Mouse (Mus musculus): ENCODE results near the gene Atp6v0e. TPM values are rescaled to one million over a fixed set of nuclear protein-coding genes. Genes with fewer than 3 reads are reported as not detected.

Atp6v0e gene
- polyA plus RNA-seq, 1 experiment, result 2.3 TPM

DNA sequence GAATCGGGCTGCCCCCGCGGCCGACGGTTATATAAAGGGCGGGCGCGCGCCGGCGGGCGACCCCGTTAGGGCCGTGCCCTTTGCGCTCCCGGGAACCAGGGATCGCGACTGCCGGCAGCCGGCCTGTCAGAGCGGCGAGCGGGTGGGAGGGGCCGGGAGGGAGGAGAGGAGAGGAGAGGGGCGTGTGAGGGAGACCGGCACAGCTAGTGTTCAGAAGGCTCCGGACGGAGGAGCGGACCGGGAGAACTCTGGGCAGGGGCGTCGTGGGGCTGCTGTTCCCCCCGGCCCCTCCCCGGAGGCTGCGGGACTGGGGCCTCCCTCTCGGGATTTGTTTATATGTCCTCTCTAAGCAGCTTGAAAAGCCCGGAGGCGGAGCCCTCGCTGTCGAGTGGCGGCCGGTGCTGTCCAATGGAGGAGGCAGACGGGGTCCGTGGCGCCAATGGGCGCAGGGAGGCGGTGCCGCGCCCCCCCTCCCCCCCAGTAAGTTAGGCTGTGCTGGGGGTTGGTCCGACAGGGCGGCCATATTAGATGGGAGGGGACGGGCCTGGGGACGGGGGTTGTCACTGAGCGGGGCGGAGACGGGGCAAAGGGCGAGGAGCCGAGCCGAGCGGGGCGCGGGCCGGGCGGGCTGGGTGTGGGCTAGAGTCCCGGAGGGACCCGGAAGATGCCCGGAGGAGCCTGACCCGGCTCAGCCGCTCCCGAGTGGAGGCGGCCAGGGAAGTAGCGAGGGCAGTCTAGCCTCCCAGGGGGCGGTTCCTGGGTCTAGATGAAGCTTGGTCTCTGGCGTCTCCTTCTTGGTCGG lies 53.1 kb downstream of the Atp6v0e start:
- H3K4me1 ChIP-seq (ENCODE audit: control insufficient read depth), result peaks cover 58% of the 10 kb centered on the region
- no peaks in the 10 kb centered on the region for H3K27me3 ChIP-seq (ENCODE audit: control insufficient read depth)
- peaks cover 2% of the 10 kb centered on the region for H3K36me3 ChIP-seq (ENCODE audit: control insufficient read depth)
- H3K4me3 ChIP-seq (replicated peaks), result peak overlapping the region; percentile 95
- TF ChIP-seq GATA1 (IDR thresholded peaks at IDR 0.05; ENCODE audit: low read length) (no peak), TAL1 (IDR thresholded peaks at IDR 0.05; ENCODE audit: low read length) (no peak)
- H3K9me3 ChIP-seq (ENCODE audit: control insufficient read depth, low read length), result no peaks in the 10 kb centered on the region

GRCm38 (mm10) chr17:26717868-26718267 lies 54.8 kb downstream of the Atp6v0e start:
- Histone ChIP-seq H3K9me3 (ENCODE audit: control insufficient read depth, low read length) (no peaks in the 10 kb centered on the region), H3K4me1 (ENCODE audit: control insufficient read depth) (peaks cover 62% of the 10 kb centered on the region), H3K4me3 (replicated peaks) (no peak overlapping the region), H3K27me3 (ENCODE audit: control insufficient read depth) (no peaks in the 10 kb centered on the region), H3K36me3 (ENCODE audit: control insufficient read depth) (peaks cover 2% of the 10 kb centered on the region)
- TF ChIP-seq GATA1 (IDR thresholded peaks at IDR 0.05; ENCODE audit: low read length) (no peak), TAL1 (IDR thresholded peaks at IDR 0.05; ENCODE audit: low read length) (no peak)

GRCm38 (mm10) chr17:26719405-26719804 lies 56.4 kb downstream of the Atp6v0e start:
- Histone ChIP-seq H3K9me3 (ENCODE audit: control insufficient read depth, low read length) (no peaks in the 10 kb centered on the region), H3K27me3 (ENCODE audit: control insufficient read depth) (no peaks in the 10 kb centered on the region), H3K4me1 (ENCODE audit: control insufficient read depth) (peaks cover 63% of the 10 kb centered on the region), H3K4me3 (replicated peaks) (no peak overlapping the region), H3K36me3 (ENCODE audit: control insufficient read depth) (peaks cover 2% of the 10 kb centered on the region)
- TF ChIP-seq TAL1 (IDR thresholded peaks at IDR 0.05; ENCODE audit: low read length) (no peak), GATA1 (IDR thresholded peaks at IDR 0.05; ENCODE audit: low read length) (no peak)

DNA sequence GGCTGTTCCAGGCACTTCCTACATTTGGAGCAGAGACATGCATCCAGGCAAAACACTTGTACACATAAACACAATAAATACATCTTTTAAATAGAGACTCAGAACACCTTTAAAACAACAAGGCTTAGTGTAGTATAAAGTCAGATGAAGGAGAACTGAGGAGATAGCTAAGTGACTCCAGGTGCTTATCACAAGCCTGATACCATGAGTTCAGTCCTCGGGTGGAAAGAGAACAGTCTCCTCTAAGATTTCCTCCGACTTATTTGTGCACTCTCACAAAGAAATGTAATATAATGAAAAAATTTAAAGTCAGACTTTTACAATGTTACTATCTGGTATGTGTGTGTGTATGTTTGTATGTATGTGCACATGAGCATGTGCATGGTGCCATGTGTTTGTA lies 58.8 kb downstream of the Atp6v0e start:
- Histone ChIP-seq H3K36me3 (ENCODE audit: control insufficient read depth) (peaks cover 2% of the 10 kb centered on the region), H3K27me3 (ENCODE audit: control insufficient read depth) (no peaks in the 10 kb centered on the region), H3K4me3 (replicated peaks) (no peak overlapping the region), H3K4me1 (ENCODE audit: control insufficient read depth) (peaks cover 71% of the 10 kb centered on the region), H3K9me3 (ENCODE audit: control insufficient read depth, low read length) (no peaks in the 10 kb centered on the region)
- TF ChIP-seq GATA1 (IDR thresholded peaks at IDR 0.05; ENCODE audit: low read length) (no peak), TAL1 (IDR thresholded peaks at IDR 0.05; ENCODE audit: low read length) (no peak)

DNA sequence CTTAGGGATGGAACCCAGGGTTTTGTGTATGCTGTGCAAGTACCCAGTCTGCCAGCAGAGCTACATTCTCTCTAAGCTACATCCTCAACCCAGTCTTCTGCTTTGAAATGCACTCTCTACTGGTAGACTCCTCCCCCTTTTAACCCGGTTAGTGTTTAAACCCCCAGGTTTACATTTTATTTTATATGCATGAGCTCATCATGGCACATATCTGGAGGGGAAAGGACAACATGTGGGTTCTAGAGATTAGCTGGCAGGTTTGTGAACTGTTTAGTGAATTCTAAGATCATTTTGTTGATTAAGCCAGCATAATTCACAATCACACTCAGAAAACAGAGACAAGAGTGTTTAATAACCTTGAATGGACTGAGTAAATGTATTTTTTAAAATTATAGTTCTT lies 61.8 kb downstream of the Atp6v0e start:
- no peak for TF ChIP-seq TAL1 (IDR thresholded peaks at IDR 0.05; ENCODE audit: low read length)
- no peak for TF ChIP-seq GATA1 (IDR thresholded peaks at IDR 0.05; ENCODE audit: low read length)
- Histone ChIP-seq H3K27me3 (ENCODE audit: control insufficient read depth) (no peaks in the 10 kb centered on the region), H3K36me3 (ENCODE audit: control insufficient read depth) (peaks cover 2% of the 10 kb centered on the region), H3K4me3 (replicated peaks) (no peak overlapping the region), H3K4me1 (ENCODE audit: control insufficient read depth) (peaks cover 67% of the 10 kb centered on the region), H3K9me3 (ENCODE audit: control insufficient read depth, low read length) (no peaks in the 10 kb centered on the region)

DNA sequence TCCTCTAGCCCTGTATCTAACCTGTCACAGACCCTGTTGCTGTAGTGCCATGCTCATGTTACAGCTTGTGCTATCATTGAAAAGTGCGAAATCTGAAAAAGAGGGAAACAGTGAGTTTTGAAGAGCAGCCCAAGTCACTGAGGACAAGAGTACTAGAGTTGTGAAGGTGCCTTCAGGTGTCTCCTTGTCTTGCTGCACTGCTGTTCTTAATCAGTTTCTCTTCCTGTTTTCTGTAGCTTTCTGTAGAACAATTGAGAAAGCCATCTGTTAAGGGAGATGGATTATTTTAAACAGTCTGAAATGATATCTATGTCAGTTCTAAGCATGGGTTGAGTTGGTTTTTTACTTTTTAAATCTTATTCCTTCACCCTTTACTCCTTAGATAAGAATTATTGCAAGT lies 63.6 kb downstream of the Atp6v0e start:
- no peaks in the 10 kb centered on the region for H3K9me3 ChIP-seq (ENCODE audit: control insufficient read depth, low read length)
- no peaks in the 10 kb centered on the region for H3K36me3 ChIP-seq (ENCODE audit: control insufficient read depth)
- H3K4me1 ChIP-seq (ENCODE audit: control insufficient read depth), result peaks cover 50% of the 10 kb centered on the region
- TF ChIP-seq GATA1 (IDR thresholded peaks at IDR 0.05; ENCODE audit: low read length) (no peak), TAL1 (IDR thresholded peaks at IDR 0.05; ENCODE audit: low read length) (no peak)
- no peak overlapping the region for H3K4me3 ChIP-seq (replicated peaks)
- H3K27me3 ChIP-seq (ENCODE audit: control insufficient read depth), result no peaks in the 10 kb centered on the region

DNA sequence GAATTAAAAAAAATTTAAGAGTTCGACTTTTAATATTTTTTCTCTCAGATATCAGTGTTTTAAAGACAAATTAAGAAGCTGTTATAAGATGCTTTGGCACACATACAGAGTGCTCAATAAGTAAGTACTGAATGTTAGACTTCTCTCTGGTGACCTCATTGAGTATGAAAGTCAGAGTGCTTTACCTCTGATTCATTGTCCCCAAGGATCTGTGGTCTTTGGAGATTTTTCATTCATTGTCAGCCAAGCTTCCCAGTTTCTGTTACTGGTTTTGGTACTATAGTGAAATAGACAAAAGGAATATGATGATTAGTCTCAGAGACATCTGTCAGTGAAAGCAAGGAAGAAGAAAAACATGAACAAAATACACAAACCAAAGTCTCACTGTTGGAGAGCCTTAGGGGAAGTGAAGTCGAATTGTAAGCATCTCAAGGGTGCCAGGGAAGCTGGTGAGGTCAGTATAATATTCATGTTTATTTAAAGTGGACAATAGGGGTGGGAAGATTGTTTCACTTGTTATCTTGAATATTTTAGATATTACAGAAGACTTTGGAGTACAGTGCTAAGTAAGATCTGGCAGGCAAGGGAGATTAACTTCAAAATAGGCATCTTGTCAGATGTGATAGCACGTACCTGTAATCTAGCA lies 64.2 kb downstream of the Atp6v0e start:
- Histone ChIP-seq H3K4me1 (ENCODE audit: control insufficient read depth) (peaks cover 47% of the 10 kb centered on the region), H3K36me3 (ENCODE audit: control insufficient read depth) (no peaks in the 10 kb centered on the region)

DNA sequence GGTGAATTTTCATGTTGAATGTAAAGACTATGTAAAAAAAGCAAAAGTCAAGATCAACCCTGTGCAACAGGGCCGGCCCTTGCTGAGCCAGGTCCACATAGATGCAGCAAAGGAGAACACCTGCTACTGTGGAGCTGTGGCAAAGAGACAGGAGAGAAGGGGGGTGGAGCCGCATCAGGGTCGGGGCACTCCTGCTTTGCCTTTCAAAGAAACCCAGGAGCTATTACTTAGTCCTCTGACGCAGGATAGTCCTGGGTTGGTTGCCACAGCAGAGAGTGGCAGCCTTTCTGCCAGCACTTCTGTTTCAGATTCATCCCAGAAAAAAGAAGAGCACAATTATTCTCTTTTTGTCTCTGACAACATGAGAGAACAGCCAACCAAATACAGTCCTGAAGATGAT lies 79.5 kb downstream of the Atp6v0e start:
- TF ChIP-seq GATA1 (IDR thresholded peaks at IDR 0.05; ENCODE audit: low read length), result no peak
- TF ChIP-seq TAL1 (IDR thresholded peaks at IDR 0.05; ENCODE audit: low read length), result no peak
- no peaks in the 10 kb centered on the region for H3K4me1 ChIP-seq (ENCODE audit: control insufficient read depth)
- peaks cover 4% of the 10 kb centered on the region for H3K36me3 ChIP-seq (ENCODE audit: control insufficient read depth)
- no peak overlapping the region for H3K4me3 ChIP-seq (replicated peaks)
- H3K27me3 ChIP-seq (ENCODE audit: control insufficient read depth), result no peaks in the 10 kb centered on the region
- H3K9me3 ChIP-seq (ENCODE audit: control insufficient read depth, low read length), result no peaks in the 10 kb centered on the region

More for the DNA sequence above, 64.2 kb downstream of the Atp6v0e start:
- no peaks in the 10 kb centered on the region for H3K9me3 ChIP-seq (ENCODE audit: control insufficient read depth, low read length)
- TF ChIP-seq GATA1 (IDR thresholded peaks at IDR 0.05; ENCODE audit: low read length), result no peak
- TF ChIP-seq TAL1 (IDR thresholded peaks at IDR 0.05; ENCODE audit: low read length), result no peak
- H3K4me3 ChIP-seq (replicated peaks), result no peak overlapping the region
- H3K27me3 ChIP-seq (ENCODE audit: control insufficient read depth), result no peaks in the 10 kb centered on the region

GRCm38 (mm10) chr17:26743294-26743693 lies 80.3 kb downstream of the Atp6v0e start:
- no peak for TF ChIP-seq GATA1 (IDR thresholded peaks at IDR 0.05; ENCODE audit: low read length)
- no peak for TF ChIP-seq TAL1 (IDR thresholded peaks at IDR 0.05; ENCODE audit: low read length)
- H3K36me3 ChIP-seq (ENCODE audit: control insufficient read depth), result peaks cover 4% of the 10 kb centered on the region

More at GRCm38 (mm10) chr17:26743294-26743693, 80.3 kb downstream of the Atp6v0e start:
- Histone ChIP-seq H3K4me3 (replicated peaks) (no peak overlapping the region), H3K9me3 (ENCODE audit: control insufficient read depth, low read length) (no peaks in the 10 kb centered on the region), H3K27me3 (ENCODE audit: control insufficient read depth) (no peaks in the 10 kb centered on the region), H3K4me1 (ENCODE audit: control insufficient read depth) (no peaks in the 10 kb centered on the region)

Other genes with a start within 250 kb of the Atp6v0e start
- not detected in 2 replicates for gene Neurl1b, start 248.4 kb upstream of the Atp6v0e start, polyA plus RNA-seq (2012)
- 0.23 and 0.28 TPM in 2 replicates for gene Ergic1, start 101.7 kb upstream of the Atp6v0e start, polyA plus RNA-seq (2012)
- gene Dusp1, start 101.1 kb upstream of the Atp6v0e start, polyA plus RNA-seq (2012), result 107 and 129 TPM in 2 replicates
- gene Crebrf, start 52.4 kb downstream of the Atp6v0e start, polyA plus RNA-seq (2012), result 0.02 and 0.10 TPM in 2 replicates
- gene Bnip1, start 117.8 kb downstream of the Atp6v0e start, polyA plus RNA-seq (2012), result 2.4 and 2.9 TPM in 2 replicates
- gene Nkx2-5, start 181.8 kb downstream of the Atp6v0e start, polyA plus RNA-seq (2012), result not detected in 2 replicates

Measured in erythroblast, embryonic 14.5 days (primary cell).